In genomic region chr9:42331341-42331740, GRCm38 (mm10) we compare ENCODE assay signal across 18 mouse cellular contexts.
"Had no signal": no experiment of that assay in that cellular context is flagged by ENCODE, and none has a peak within 500 bp of the region (broad histone marks: within the 10 kb centered on the region; RNA-seq: fewer than 3 reads in every experiment).

No protein-coding gene starts in this region.

- H3K4me1 ChIP-seq: liver, embryonic 12.5 days; midbrain, embryonic 10.5 days had no signal

- H3K4me2 ChIP-seq: liver, embryonic 12.5 days; lung, embryonic 14.5 days; neural tube, embryonic 13.5 days; neural tube, embryonic 15.5 days had no signal

- H3K4me3 ChIP-seq: liver, embryonic 12.5 days; midbrain, embryonic 10.5 days; myocyte; neural tube, embryonic 13.5 days; neural tube, embryonic 15.5 days had no signal

- H3K27me3 ChIP-seq: neural tube, embryonic 15.5 days had no signal

- H3K36me3 ChIP-seq: liver, embryonic 12.5 days; midbrain, embryonic 10.5 days; neural tube, embryonic 13.5 days; neural tube, embryonic 15.5 days had no signal

- H3K27ac ChIP-seq: liver, embryonic 12.5 days; liver, embryonic 14.5 days; midbrain, embryonic 10.5 days; neural tube, embryonic 13.5 days; neural tube, embryonic 15.5 days had no signal

- H3K9ac ChIP-seq: liver, embryonic 12.5 days; liver, embryonic 14.5 days; lung, embryonic 14.5 days; neural tube, embryonic 13.5 days; neural tube, embryonic 15.5 days had no signal

- DNase-seq: lung, adult 18-20 months; lung, embryonic 14.5 days; lung, postnatal 10 days; lung, postnatal 4 days; retina, postnatal 1 day; right cerebral cortex, adult 18-20 months; right cerebral cortex, postnatal 25 days; right cerebral cortex, postnatal 4 days; spleen, adult 18-20 months; thymus, adult 18-20 months; thymus, postnatal 14 days; thymus, postnatal 36 days had no signal

- H3K9me3 ChIP-seq: liver, embryonic 12.5 days; midbrain, embryonic 10.5 days; neural tube, embryonic 13.5 days; neural tube, embryonic 15.5 days had no signal

- ATAC-seq: liver, embryonic 12.5 days had no signal
